Mouse (Mus musculus): ENCODE data around the gene Abca15. TPM values are rescaled to one million over a fixed set of nuclear protein-coding genes. Genes with fewer than 3 reads are reported as not detected.
"Not testable (repeated sequence)": the region's sequence is repeated elsewhere in the genome, so short reads cannot be mapped to it uniquely, and the experiment has no call there.

The Abca15 gene
- total RNA-seq (2014; fragmentation: Nextera tagmentation) (not detected in 2 replicates), total RNA-seq (2017) (not detected in 2 replicates)

DNA sequence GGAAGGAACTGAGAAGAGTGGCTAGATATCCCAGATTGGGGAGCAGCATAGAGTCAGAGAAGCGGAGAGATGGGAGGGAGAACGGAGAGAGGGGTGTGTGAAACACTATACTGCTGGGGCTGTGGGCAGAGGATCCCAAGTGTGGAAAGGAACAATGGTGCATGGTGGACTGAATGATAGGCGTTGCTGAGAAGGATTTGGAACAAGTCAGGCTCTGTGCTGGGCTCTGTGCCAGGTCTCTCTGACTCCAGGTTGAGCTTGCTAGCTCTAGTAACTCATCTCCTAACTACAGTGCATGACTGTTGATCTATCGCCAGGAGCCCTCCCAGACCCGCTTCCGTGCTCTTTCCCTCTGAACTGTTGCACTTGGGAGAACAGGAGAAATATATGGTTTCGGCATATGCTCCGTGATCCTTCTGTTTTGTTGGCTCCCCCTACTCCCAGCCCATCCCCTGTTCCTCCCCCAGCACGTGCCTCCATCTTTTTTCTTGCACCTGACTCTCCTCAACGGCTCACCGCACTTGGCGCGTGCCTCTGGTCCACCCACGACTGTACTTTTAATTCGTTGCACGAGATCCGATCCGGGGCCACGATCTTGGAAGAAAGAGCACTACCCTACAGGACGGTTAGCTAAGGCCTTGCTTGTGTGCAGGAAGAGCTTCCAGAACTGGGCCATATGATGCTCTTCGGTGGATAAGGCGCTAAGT lies at the start of gene Abca15:
Abca15 (plus strand) TSS at position 584 of the 707 bp plus-strand sequence.
- ATAC-seq (replicated peaks; ENCODE audit: poor library complexity, severe bottlenecking) = no peak

DNA sequence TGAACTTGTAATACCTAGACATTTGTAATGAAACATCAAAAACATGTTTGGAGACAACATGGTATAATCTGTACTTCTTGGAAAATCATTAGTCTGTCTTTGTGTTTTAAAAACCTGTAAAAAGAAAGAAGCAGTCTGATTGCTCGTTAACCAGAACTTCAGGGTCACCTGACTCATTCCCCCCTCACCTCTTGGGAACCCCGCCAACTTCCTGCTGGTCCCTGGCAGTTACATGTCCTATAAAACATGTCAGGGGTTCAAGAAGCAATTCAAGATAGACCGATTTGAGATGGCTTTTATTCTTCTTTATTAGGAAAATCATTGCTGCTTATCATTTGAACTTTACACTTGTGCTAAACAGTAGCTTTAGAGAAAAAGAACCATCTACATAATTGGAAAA lies 43.2 kb upstream of the Abca15 start:
- no peak for ATAC-seq (replicated peaks; ENCODE audit: poor library complexity, severe bottlenecking)

DNA sequence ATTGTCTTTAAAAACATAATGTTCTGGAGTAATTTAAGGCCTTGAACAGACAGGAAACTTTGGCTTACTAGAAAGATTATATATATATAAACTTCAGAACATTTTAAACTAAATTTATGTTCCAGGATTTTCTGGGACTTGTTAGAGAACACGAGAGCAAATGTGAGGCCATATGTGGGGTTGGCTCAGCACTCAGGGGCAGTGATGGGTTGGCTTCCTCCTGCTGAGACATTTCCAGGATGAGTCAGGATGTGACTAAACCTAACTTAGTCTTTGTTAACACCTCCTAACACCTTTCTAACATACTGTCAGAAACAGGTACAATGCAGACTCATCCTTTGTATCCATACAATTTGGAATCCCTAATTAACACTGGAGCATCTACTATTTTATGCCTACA lies 12.4 kb upstream of the Abca15 start:
- ATAC-seq (replicated peaks; ENCODE audit: poor library complexity, severe bottlenecking) = no peak

DNA sequence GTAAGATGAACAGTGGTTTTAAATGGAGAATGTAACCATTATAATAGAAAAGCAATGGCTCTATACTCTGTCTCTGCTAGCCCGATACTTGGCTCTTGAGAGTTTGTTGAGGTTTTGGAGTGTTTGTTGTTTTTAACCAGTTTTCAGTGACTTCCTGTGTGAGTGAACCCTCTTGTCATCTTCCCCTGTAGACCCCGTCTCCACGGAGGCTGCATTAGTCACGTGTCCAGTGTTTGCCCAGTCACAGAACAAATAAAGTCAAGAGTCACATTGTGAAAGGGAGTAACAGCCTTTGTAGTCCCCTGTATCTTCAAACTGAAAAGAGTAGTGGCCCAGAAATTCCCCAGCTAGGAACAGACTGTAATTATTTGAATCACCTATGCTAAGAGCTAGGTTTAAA lies 5.5 kb upstream of the Abca15 start:
- no peak for ATAC-seq (replicated peaks; ENCODE audit: poor library complexity, severe bottlenecking)

DNA sequence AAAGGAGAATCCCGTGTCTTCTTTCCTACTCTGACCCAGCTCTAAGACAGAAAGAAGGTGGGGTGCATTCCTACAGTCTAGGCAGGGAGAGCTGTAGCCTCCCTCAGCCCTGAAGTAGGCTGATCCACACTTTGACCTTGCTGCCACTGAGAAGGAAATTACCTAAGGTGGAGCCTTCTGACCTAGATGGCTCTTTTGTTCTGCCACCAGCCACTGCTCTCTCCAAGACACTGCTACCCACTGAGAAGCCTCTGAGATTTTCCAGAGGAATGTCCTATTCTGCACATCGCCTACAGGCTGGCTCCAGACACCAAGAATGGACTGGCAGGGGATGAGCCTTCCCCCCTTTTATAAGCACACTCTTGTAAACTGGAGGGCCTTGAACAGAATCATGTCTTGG lies 2.6 kb upstream of the Abca15 start:
- not testable (repeated sequence) for ATAC-seq (replicated peaks; ENCODE audit: poor library complexity, severe bottlenecking)

DNA sequence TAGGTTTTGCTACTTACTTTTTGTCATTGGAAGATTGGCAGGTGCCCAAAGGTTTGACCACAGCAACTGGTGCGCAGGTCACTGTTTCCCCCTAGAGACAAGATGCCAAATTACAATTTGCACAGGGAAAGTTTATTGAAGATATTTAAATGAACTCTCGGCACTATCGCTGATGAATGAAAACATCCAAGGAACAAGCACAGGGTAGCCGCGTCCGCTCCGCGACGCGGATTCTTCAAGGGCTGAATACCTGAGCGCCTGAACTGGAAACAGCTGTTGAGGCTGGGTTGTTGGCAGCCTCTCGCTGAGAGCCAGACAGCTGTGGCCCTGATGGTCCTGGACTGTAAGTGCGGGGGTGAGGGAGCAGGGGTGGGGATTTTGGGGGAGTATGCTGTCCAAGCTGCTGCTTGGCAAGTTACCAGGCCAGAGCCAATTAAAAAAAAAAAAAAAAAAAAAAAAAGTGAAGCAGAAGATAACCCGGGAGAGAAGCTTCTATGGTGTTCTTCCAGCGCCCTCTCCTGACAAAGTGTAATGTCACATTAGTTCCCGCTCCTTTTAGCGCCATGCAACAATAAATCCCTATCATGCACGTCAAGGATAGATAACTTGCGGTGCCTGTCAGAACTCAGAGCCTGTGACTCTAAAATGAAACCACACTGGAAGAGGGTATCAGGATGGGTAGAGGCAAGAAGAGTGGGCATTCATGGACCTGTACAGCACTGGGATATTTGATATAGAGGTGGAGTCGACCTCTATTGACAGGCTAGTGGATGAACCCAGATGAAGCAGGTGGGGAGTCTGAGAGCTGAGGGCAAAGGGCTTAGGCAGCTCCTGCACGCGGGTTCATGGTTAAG lies 1.0 kb upstream of the Abca15 start:
- ATAC-seq (replicated peaks; ENCODE audit: poor library complexity, severe bottlenecking) = no peak

GRCm38 (mm10) chr7:120361159-120361558 lies 32.7 kb downstream of the Abca15 start:
- ATAC-seq (replicated peaks; ENCODE audit: poor library complexity, severe bottlenecking) = no peak

- ATAC-seq (replicated peaks; ENCODE audit: poor library complexity, severe bottlenecking) = no peak
These were observed 81.0 kb downstream of the Abca15 start, which contains the start of gene Abca16 for GRCm38 (mm10) chr7:120409447-120409846. TSS of gene Abca16 (plus strand) at chr7:120409647.

DNA sequence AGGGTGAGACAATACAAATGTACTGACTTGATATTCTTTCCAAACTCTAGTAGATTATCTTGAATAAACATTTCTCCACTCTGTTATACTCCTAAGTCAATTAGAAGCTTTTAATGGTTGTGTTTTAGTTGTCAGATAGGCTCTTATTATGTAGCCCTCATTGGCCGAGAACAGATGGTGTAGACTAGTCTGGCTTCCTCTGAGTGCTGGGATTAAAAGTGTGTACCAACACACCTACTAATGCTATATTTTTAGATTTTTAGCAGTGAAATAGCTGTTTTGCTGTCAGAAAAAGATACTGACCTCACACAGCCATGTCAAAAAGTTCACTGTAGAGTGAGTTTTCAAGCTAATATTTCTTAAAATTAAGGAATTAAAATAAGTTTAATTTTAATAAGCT lies 83.9 kb downstream of the Abca15 start:
- ATAC-seq (replicated peaks; ENCODE audit: poor library complexity, severe bottlenecking) = no peak

DNA sequence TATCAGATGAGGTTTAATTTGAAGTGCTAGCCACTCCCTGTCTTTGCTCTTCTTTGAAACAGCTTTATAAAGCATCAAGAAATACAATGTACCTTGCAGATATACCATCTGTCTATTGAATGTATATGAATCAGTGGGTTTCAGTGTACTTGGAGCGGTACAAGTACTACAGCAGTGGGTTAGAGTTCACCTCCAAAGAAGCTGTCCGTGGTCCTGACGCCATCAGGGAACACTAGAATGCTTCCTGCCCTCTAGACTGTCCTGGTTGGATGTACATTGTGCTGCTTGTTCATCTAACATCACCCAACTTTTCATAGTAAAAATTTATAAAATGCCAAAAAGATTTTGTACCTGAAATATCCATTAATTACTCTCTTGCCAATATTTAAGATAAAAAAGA lies 98.2 kb downstream of the Abca15 start:
- ATAC-seq (replicated peaks; ENCODE audit: poor library complexity, severe bottlenecking) = no peak

DNA sequence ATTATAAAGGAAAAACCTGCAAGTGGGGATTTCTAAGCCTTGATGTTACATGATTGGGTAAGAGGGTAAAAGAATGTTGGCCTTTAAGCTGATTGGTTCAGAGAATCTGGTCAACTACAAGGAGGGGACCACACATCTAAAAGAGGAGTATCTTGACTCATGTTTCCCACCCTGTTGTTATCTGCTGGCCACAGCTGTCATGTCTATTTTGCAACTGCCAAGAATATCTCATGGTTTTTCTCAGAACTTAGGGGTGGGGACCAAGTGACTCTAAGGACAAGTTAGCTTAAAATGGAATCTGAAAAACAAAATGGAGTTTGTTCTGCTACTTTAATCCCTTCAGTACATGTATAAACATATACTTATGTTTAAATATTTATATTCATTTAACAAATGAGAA lies 103.0 kb downstream of the Abca15 start:
- no peak for ATAC-seq (replicated peaks; ENCODE audit: poor library complexity, severe bottlenecking)

Other genes with a start within 250 kb of the Abca15 start
- not detected in 2 replicates for gene Dnah3, start 233.4 kb upstream of the Abca15 start, total RNA-seq (2014; fragmentation: Nextera tagmentation)
- not detected in 2 replicates for gene Dnah3, start 233.4 kb upstream of the Abca15 start, total RNA-seq (2017)
- gene Tmem159, start 226.3 kb upstream of the Abca15 start, total RNA-seq (2014; fragmentation: Nextera tagmentation) = 4.7 and 14.4 TPM in 2 replicates
- gene Tmem159, start 226.3 kb upstream of the Abca15 start, total RNA-seq (2017) = 7.7 and 7.8 TPM in 2 replicates
- not detected in 2 replicates for gene Zp2, start 183.4 kb upstream of the Abca15 start, total RNA-seq (2014; fragmentation: Nextera tagmentation)
- not detected in 2 replicates for gene Zp2, start 183.4 kb upstream of the Abca15 start, total RNA-seq (2017)
- not detected in 2 replicates for gene Anks4b, start 154.8 kb upstream of the Abca15 start, total RNA-seq (2014; fragmentation: Nextera tagmentation)
- not detected in 2 replicates for gene Anks4b, start 154.8 kb upstream of the Abca15 start, total RNA-seq (2017)
- gene Crym, start 126.6 kb upstream of the Abca15 start, total RNA-seq (2014; fragmentation: Nextera tagmentation) = not detected in 2 replicates
- not detected in 2 replicates for gene Crym, start 126.6 kb upstream of the Abca15 start, total RNA-seq (2017)
- gene Abca14, start 124.7 kb upstream of the Abca15 start, total RNA-seq (2014; fragmentation: Nextera tagmentation) = not detected in 2 replicates
- gene Abca14, start 124.7 kb upstream of the Abca15 start, total RNA-seq (2017) = not detected in 2 replicates
- not detected in 2 replicates for gene Abca16, start 81.0 kb downstream of the Abca15 start, total RNA-seq (2014; fragmentation: Nextera tagmentation)
- gene Abca16, start 81.0 kb downstream of the Abca15 start, total RNA-seq (2017) = not detected in 2 replicates

Measured in granulocyte monocyte progenitor cell, adult 5-6 weeks (primary cell).